Mouse (Mus musculus): ENCODE measurements around the gene Serinc4. TPM values are rescaled to one million over a fixed set of nuclear protein-coding genes. Genes with fewer than 3 reads are reported as not detected.

Serinc4 gene
- polyA plus RNA-seq, 2 experiments, result 0.70 to 1.1 TPM

GRCm38 (mm10) chr2:121418476-121418875 is 38.1 kb downstream of the Serinc4 start:
- no peak for TF ChIP-seq POLR2A (IDR thresholded peaks at IDR 0.05; ENCODE audit: borderline replicate concordance, extremely low read depth, insufficient read depth, insufficient read length)
- Histone ChIP-seq H3K9me3 (ENCODE audit: control insufficient read depth, low read length) (no peaks in the 10 kb centered on the region), H3K9ac (ENCODE audit: low read depth, low read length, severe bottlenecking) (no peak overlapping the region), H3K27me3 (ENCODE audit: control insufficient read depth, insufficient read depth, low read length) (no peaks in the 10 kb centered on the region), H3K27ac (replicated peaks; ENCODE audit: low read depth, low read length) (no peak overlapping the region), H3K36me3 (ENCODE audit: control insufficient read depth, insufficient read depth, low read length) (peaks cover 68% of the 10 kb centered on the region), H3K4me1 (ENCODE audit: control insufficient read depth, insufficient read depth, low read length) (peaks cover 15% of the 10 kb centered on the region), H3K4me3 (replicated peaks; ENCODE audit: low read length) (no peak overlapping the region), H3K4me2 (replicated peaks; ENCODE audit: low read depth, low read length, severe bottlenecking) (no peak overlapping the region)
- ATAC-seq (ENCODE audit: low FRiP score, low read depth) (no peak), DNase-seq (ENCODE audit: low spot score) (no peak)
- 94% methylated on average over 3 of the region's 3 CpGs for WGBS

GRCm38 (mm10) chr2:121416356-121416755 is 40.2 kb downstream of the Serinc4 start:
- no peak for DNase-seq (ENCODE audit: low spot score)
- Histone ChIP-seq H3K9ac (ENCODE audit: low read depth, low read length, severe bottlenecking) (no peak overlapping the region), H3K27ac (replicated peaks; ENCODE audit: low read depth, low read length) (no peak overlapping the region), H3K4me2 (replicated peaks; ENCODE audit: low read depth, low read length, severe bottlenecking) (peak overlapping the region; percentile 15; the same call in 1 of the 2 replicates), H3K4me3 (replicated peaks; ENCODE audit: low read length) (peak overlapping the region; percentile 8; the same call in 1 of the 2 replicates), H3K36me3 (ENCODE audit: control insufficient read depth, insufficient read depth, low read length) (peaks cover 48% of the 10 kb centered on the region), H3K4me1 (ENCODE audit: control insufficient read depth, insufficient read depth, low read length) (peaks cover 18% of the 10 kb centered on the region), H3K9me3 (ENCODE audit: control insufficient read depth, low read length) (no peaks in the 10 kb centered on the region), H3K27me3 (ENCODE audit: control insufficient read depth, insufficient read depth, low read length) (no peaks in the 10 kb centered on the region)
- TF ChIP-seq POLR2A (IDR thresholded peaks at IDR 0.05; ENCODE audit: borderline replicate concordance, extremely low read depth, insufficient read depth, insufficient read length), result no peak
- 90% methylated on average over 6 of the region's 6 CpGs for WGBS
- no peak for ATAC-seq (ENCODE audit: low FRiP score, low read depth)

- Histone ChIP-seq H3K4me2 (replicated peaks; ENCODE audit: low read depth, low read length, severe bottlenecking) (peak overlapping the region; percentile 66), H3K9me3 (ENCODE audit: control insufficient read depth, low read length) (no peaks in the 10 kb centered on the region), H3K36me3 (ENCODE audit: control insufficient read depth, insufficient read depth, low read length) (peaks cover 41% of the 10 kb centered on the region), H3K27me3 (ENCODE audit: control insufficient read depth, insufficient read depth, low read length) (no peaks in the 10 kb centered on the region), H3K4me1 (ENCODE audit: control insufficient read depth, insufficient read depth, low read length) (peaks cover 18% of the 10 kb centered on the region), H3K4me3 (replicated peaks; ENCODE audit: low read length) (peak overlapping the region; percentile 66), H3K27ac (replicated peaks; ENCODE audit: low read depth, low read length) (no peak overlapping the region), H3K9ac (ENCODE audit: low read depth, low read length, severe bottlenecking) (peak overlapping the region; percentile 97)
- ATAC-seq (ENCODE audit: low FRiP score, low read depth) (no peak), DNase-seq (ENCODE audit: low spot score) (no peak)
- TF ChIP-seq POLR2A (IDR thresholded peaks at IDR 0.05; ENCODE audit: borderline replicate concordance, extremely low read depth, insufficient read depth, insufficient read length), result no peak
- 68% methylated on average over 3 of the region's 3 CpGs for WGBS
Measured at GRCm38 (mm10) chr2:121415591-121415990, 41.0 kb downstream of the Serinc4 start.

GRCm38 (mm10) chr2:121415103-121415502 is 41.5 kb downstream of the Serinc4 start:
- peaks cover 18% of the 10 kb centered on the region for H3K4me1 ChIP-seq (ENCODE audit: control insufficient read depth, insufficient read depth, low read length)
- 66% methylated on average over 3 of the region's 3 CpGs for WGBS
- no peak overlapping the region for H3K27ac ChIP-seq (replicated peaks; ENCODE audit: low read depth, low read length)
- no peaks in the 10 kb centered on the region for H3K9me3 ChIP-seq (ENCODE audit: control insufficient read depth, low read length)
- H3K4me2 ChIP-seq (replicated peaks; ENCODE audit: low read depth, low read length, severe bottlenecking), result peak overlapping the region; percentile 66
- no peaks in the 10 kb centered on the region for H3K27me3 ChIP-seq (ENCODE audit: control insufficient read depth, insufficient read depth, low read length)
- H3K36me3 ChIP-seq (ENCODE audit: control insufficient read depth, insufficient read depth, low read length), result peaks cover 38% of the 10 kb centered on the region
- no peak for DNase-seq (ENCODE audit: low spot score)
- peak overlapping the region; percentile 97 for H3K9ac ChIP-seq (ENCODE audit: low read depth, low read length, severe bottlenecking)
- TF ChIP-seq POLR2A (IDR thresholded peaks at IDR 0.05; ENCODE audit: borderline replicate concordance, extremely low read depth, insufficient read depth, insufficient read length), result no peak
- ATAC-seq (ENCODE audit: low FRiP score, low read depth), result no peak
- peak overlapping the region; percentile 66 for H3K4me3 ChIP-seq (replicated peaks; ENCODE audit: low read length)

- H3K4me1 ChIP-seq (ENCODE audit: control insufficient read depth, insufficient read depth, low read length), result peaks cover 18% of the 10 kb centered on the region
- H3K9ac ChIP-seq (ENCODE audit: low read depth, low read length, severe bottlenecking), result peak overlapping the region; percentile 97
- no peaks in the 10 kb centered on the region for H3K9me3 ChIP-seq (ENCODE audit: control insufficient read depth, low read length)
- peak overlapping the region; percentile 66 for H3K4me2 ChIP-seq (replicated peaks; ENCODE audit: low read depth, low read length, severe bottlenecking)
- peak overlapping the region; percentile 66 for H3K4me3 ChIP-seq (replicated peaks; ENCODE audit: low read length)
- peaks cover 33% of the 10 kb centered on the region for H3K36me3 ChIP-seq (ENCODE audit: control insufficient read depth, insufficient read depth, low read length)
- WGBS, result 0% methylated on average over 28 of the region's 32 CpGs
- no peak for TF ChIP-seq POLR2A (IDR thresholded peaks at IDR 0.05; ENCODE audit: borderline replicate concordance, extremely low read depth, insufficient read depth, insufficient read length)
- H3K27me3 ChIP-seq (ENCODE audit: control insufficient read depth, insufficient read depth, low read length), result no peaks in the 10 kb centered on the region
- H3K27ac ChIP-seq (replicated peaks; ENCODE audit: low read depth, low read length), result peak overlapping the region; percentile 97
- ATAC-seq (ENCODE audit: low FRiP score, low read depth) (peak; percentile 14), DNase-seq (ENCODE audit: low spot score) (peak; percentile 22)
Measured at GRCm38 (mm10) chr2:121414139-121414685, 42.4 kb downstream of the Serinc4 start.
